Mouse (Mus musculus) megakaryocyte, embryonic 14.5 days (primary cell): ENCODE data around the gene Bzw1.

Experiments
- FLI1 ChIP-seq: IDR thresholded peaks from 2 replicates; pipeline ENCODE4 v1.6.1; 2012; ENCODE audit warnings: low read length, inconsistent platforms, mixed read lengths
- GATA1 ChIP-seq: IDR thresholded peaks from 3 replicates; pipeline ENCODE4 v1.6.1; 2012; ENCODE audit warnings: mixed read lengths, low read length, inconsistent platforms, borderline replicate concordance

- TF ChIP-seq GATA1 (no peak), FLI1 (no peak)
Observed at GRCm38 (mm10) chr1:58392268-58392651, 438 bp upstream of the Bzw1 start.
